Mouse (Mus musculus) CH12.LX (cell line): ENCODE measurements at regions not wholly inside any gene's neighbourhood (a gene's known extent, or its start where the extent isn't known, plus 50 kb on each side); places are given as distances from the start of the nearest gene placed in this dataset.

Source experiments
- DNase-seq: peaks from one replicate; pipeline ENCODE4 v3.0.0-alpha.2; 2013; ENCODE audit errors: extremely low read depth
- H3K27ac ChIP-seq: 2 replicates; pipeline ENCODE4 v1.5.1; 2012; ENCODE audit warnings: low read depth, mild to moderate bottlenecking, control low read depth, moderate library complexity; ENCODE audit not compliant: insufficient read depth
- H3K27me3 ChIP-seq: replicated peaks from 2 replicates; pipeline ENCODE3; 2012; ENCODE audit warnings: inconsistent platforms
- H3K36me3 ChIP-seq, 2 experiments: replicated peaks in 1 of 2; 2 replicates each; pipeline versions ENCODE3 to v1.6.1; 2012; ENCODE audit warnings: inconsistent platforms in 1 of 2, low read length in 1 of 2, mild to moderate bottlenecking in 1 of 2, mixed read lengths in 1 of 2, moderate library complexity in 1 of 2; ENCODE audit not compliant: control insufficient read depth in 1 of 2, insufficient read depth in 1 of 2
- H3K4me1 ChIP-seq, 2 experiments: 2 replicates each; pipeline ENCODE4 v1.6.1; 2012; ENCODE audit warnings: inconsistent platforms in 1 of 2, moderate library complexity in 1 of 2; ENCODE audit not compliant: insufficient read depth in 2 of 2, control insufficient read depth in 1 of 2
- H3K4me2 ChIP-seq: 2 replicates; pipeline ENCODE4 v1.6.1; 2012; ENCODE audit warnings: low read depth, mild to moderate bottlenecking, control low read depth; ENCODE audit not compliant: poor library complexity, insufficient read depth, severe bottlenecking
- H3K4me3 ChIP-seq, 3 experiments: fragments of 150-350 bp in 1 of 3; sonication (generic) in 1 of 3; replicated peaks in 1 of 3; 2 replicates each; pipeline versions ENCODE3 to v1.5.1; 2011 to 2012; ENCODE audit warnings: low read depth in 2 of 3, low read length in 2 of 3, mild to moderate bottlenecking in 2 of 3, moderate library complexity in 2 of 3, control low read depth in 1 of 3, improper control_type of control experiment in 1 of 3, inconsistent platforms in 1 of 3, mixed read lengths in 1 of 3; ENCODE audit not compliant: poor library complexity in 1 of 3
- H3K79me2 ChIP-seq: replicated peaks from 2 replicates; pipeline ENCODE4 v1.6.1; 2012; ENCODE audit warnings: mild to moderate bottlenecking, moderate library complexity; ENCODE audit not compliant: control insufficient read depth, poor library complexity, insufficient read depth, severe bottlenecking; ENCODE audit errors: extremely low read depth
- H3K9ac ChIP-seq: 2 replicates; pipeline ENCODE4 v1.6.1; 2012; ENCODE audit warnings: low read depth, mild to moderate bottlenecking, control low read depth, moderate library complexity; ENCODE audit not compliant: insufficient read depth
- H3K9me3 ChIP-seq: replicated peaks from 2 replicates; pipeline ENCODE3; 2012; ENCODE audit warnings: low read length, inconsistent platforms, mixed read lengths
- CHD2 ChIP-seq: IDR thresholded peaks from 2 replicates; pipeline ENCODE4 v1.6.1; 2011; ENCODE audit warnings: low read length, improper control_type of control experiment
- E2F4 ChIP-seq: IDR thresholded peaks from 2 replicates; pipeline ENCODE4 v1.6.1; 2011; ENCODE audit warnings: low read depth, low read length, improper control_type of control experiment; ENCODE audit not compliant: insufficient replicate concordance
- ELF1 ChIP-seq: IDR thresholded peaks from 2 replicates; pipeline ENCODE4 v1.6.1; 2014; ENCODE audit warnings: low read depth, mild to moderate bottlenecking, inconsistent platforms, low read length, improper control_type of control experiment
- GABPA ChIP-seq: IDR thresholded peaks from 2 replicates; pipeline ENCODE4 v1.6.1; 2012; ENCODE audit warnings: low read depth, low read length, improper control_type of control experiment, inconsistent platforms; ENCODE audit not compliant: insufficient replicate concordance
- HCFC1 ChIP-seq: IDR thresholded peaks from 2 replicates; pipeline ENCODE4 v1.6.1; 2012; ENCODE audit warnings: low read depth, mild to moderate bottlenecking, inconsistent platforms, low read length, improper control_type of control experiment
- MAFK ChIP-seq: IDR thresholded peaks from 2 replicates; pipeline ENCODE4 v1.6.1; 2011; ENCODE audit warnings: low read length, improper control_type of control experiment; ENCODE audit not compliant: insufficient replicate concordance
- MAZ ChIP-seq: IDR thresholded peaks from 2 replicates; pipeline ENCODE4 v1.6.1; 2012; ENCODE audit warnings: low read depth, mild to moderate bottlenecking, inconsistent platforms, low read length, improper control_type of control experiment, moderate library complexity
- MYC ChIP-seq: IDR thresholded peaks from 2 replicates; pipeline ENCODE4 v1.6.1; 2011; ENCODE audit warnings: low read depth, mild to moderate bottlenecking, improper control_type of control experiment, low read length
- NRF1 ChIP-seq: IDR thresholded peaks from 2 replicates; pipeline ENCODE4 v1.6.1; 2014; ENCODE audit warnings: low read depth, mild to moderate bottlenecking, inconsistent platforms, low read length, improper control_type of control experiment, moderate library complexity
- PAX5 ChIP-seq: IDR thresholded peaks from 2 replicates; pipeline ENCODE4 v1.6.1; 2012; ENCODE audit warnings: low read length, inconsistent platforms, mixed read lengths
- RAD21 ChIP-seq: IDR thresholded peaks from 2 replicates; pipeline ENCODE4 v1.6.1; 2011; ENCODE audit warnings: low read depth, mild to moderate bottlenecking, low read length, improper control_type of control experiment, moderate library complexity
- SIN3A ChIP-seq: IDR thresholded peaks from 2 replicates; pipeline ENCODE4 v1.6.1; 2012; ENCODE audit warnings: low read length, improper control_type of control experiment, inconsistent platforms
- SMC3 ChIP-seq: IDR thresholded peaks from 2 replicates; pipeline ENCODE4 v1.6.1; 2011; ENCODE audit warnings: low read depth, low read length, improper control_type of control experiment
- UBTF ChIP-seq: IDR thresholded peaks from 2 replicates; pipeline ENCODE4 v1.6.1; 2012; ENCODE audit warnings: low read depth, mild to moderate bottlenecking, inconsistent platforms, low read length, improper control_type of control experiment, moderate library complexity
- USF2 ChIP-seq: conservative IDR thresholded peaks from 2 replicates; pipeline ENCODE4 v1.6.1; 2011; ENCODE audit warnings: low read depth, low read length, improper control_type of control experiment
- ZC3H11A ChIP-seq: IDR thresholded peaks from 2 replicates; pipeline ENCODE4 v1.6.1; 2012; ENCODE audit warnings: low read depth, mild to moderate bottlenecking, inconsistent platforms, low read length, improper control_type of control experiment
- ZNF384 ChIP-seq: IDR thresholded peaks from 2 replicates; pipeline ENCODE4 v1.6.1; 2012; ENCODE audit warnings: low read depth, low read length, improper control_type of control experiment, inconsistent platforms
- dilution Hi-C: fragments of 300-500 bp; cut with MboI; formaldehyde crosslinking; loops from 2 replicates; pipeline ENCODE4 v1.14.3; 2020; ENCODE audit warnings: low sequenced_read_pairs; ENCODE audit not compliant: extremely low pct_unique_long_range_greater_than_20kb, extremely low pct_ligation_motif_present
- in situ Hi-C: fragments of 300-500 bp; cut with MboI; formaldehyde crosslinking; loops from 3 replicates; pipeline ENCODE4 v1.14.3; 2019; ENCODE audit warnings: low sequenced_read_pairs, low pct_ligation_motif_present, low pct_unique_long_range_greater_than_20kb, mixed read lengths

DNA sequence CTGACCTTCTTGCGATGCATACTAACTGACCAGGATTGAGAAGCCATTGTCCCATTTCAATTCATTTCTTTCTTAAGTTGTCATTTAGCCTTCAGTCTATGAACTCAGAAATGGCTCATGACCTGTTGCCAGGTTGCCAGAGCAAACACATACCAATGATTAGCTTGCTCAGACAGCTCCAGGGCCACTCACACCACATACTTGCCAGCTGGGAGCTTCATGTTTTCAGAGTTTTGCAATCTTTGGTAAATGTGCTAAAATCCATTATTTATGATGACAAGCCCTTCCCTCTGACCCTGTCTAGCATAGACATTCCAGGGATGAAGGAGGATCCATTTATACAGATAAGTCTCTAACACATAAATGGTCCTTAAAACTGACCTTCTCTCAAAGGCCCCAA is 121.6 kb upstream of the Bmp4 start:
- in situ Hi-C loops (no loop called here), dilution Hi-C loops (no loop called here)
- no peak for TF ChIP-seq GABPA
- TF ChIP-seq MYC: no peak
- TF ChIP-seq MAFK: no peak
- TF ChIP-seq ELF1: no peak
- TF ChIP-seq E2F4: no peak

DNA sequence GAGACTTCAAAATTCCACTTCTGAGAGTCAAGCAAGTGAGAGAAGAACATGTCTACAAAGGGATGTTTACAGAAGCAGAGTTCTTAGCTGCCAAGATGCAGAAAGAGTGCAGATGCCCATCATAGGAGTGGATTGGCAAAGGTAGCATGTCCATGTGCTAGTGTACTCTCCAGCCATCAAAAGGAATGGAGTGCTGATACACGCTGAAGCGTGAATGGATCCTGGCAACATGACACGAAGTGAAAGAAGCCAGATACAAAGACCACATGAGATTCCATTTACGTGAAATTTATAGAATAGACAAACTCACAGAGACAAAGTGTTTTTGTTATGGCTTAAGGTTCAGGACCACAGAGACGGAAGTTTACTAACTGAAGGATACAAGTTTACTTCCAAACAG is 118.4 kb upstream of the Bmp4 start:
- Histone ChIP-seq H3K4me3 (no peak overlapping the region), H3K9me3 (peaks cover 2% of the 10 kb centered on the region), H3K4me2 (no peak overlapping the region)
- no peak for DNase-seq
- TF ChIP-seq PAX5 (no peak), MYC (no peak), NRF1 (no peak), E2F4 (no peak), ZNF384 (no peak), CHD2 (no peak), USF2 (no peak), ZC3H11A (no peak), GABPA (no peak), SMC3 (no peak), UBTF (no peak), MAZ (no peak), RAD21 (no peak), HCFC1 (no peak), SIN3A (no peak)
- TF ChIP-seq, all 38 proteins: peak for 0
- Histone ChIP-seq H3K4me1 (no peaks in the 10 kb centered on the region), H3K9ac (no peak overlapping the region), H3K27me3 (no peaks in the 10 kb centered on the region), H3K36me3 (no peaks in the 10 kb centered on the region), H3K27ac (no peak overlapping the region), H3K79me2 (no peaks in the 10 kb centered on the region)
- in situ Hi-C loops (no loop called here), dilution Hi-C loops (no loop called here)

More for the DNA sequence above, 121.6 kb upstream of the Bmp4 start:
- Histone ChIP-seq H3K36me3 (no peaks in the 10 kb centered on the region), H3K4me1 (no peaks in the 10 kb centered on the region), H3K79me2 (no peaks in the 10 kb centered on the region), H3K4me2 (no peak overlapping the region), H3K4me3 (no peak overlapping the region), H3K27me3 (no peaks in the 10 kb centered on the region), H3K9me3 (no peaks in the 10 kb centered on the region), H3K27ac (no peak overlapping the region), H3K9ac (no peak overlapping the region)
- DNase-seq: no peak
